Mouse (Mus musculus): ENCODE results near the gene Ankrd31.

GRCm38 (mm10) chr13:96746055-96746454 is 2.0 kb upstream of the Ankrd31 start:
- no peak for TF ChIP-seq CTCF (IDR thresholded peaks at IDR 0.05; ENCODE audit: extremely low read depth, insufficient read depth, low read length)
- no peak for TF ChIP-seq POLR2A (IDR thresholded peaks at IDR 0.05; ENCODE audit: extremely low read depth, insufficient read depth, low read length)
